In the genomic region with DNA sequence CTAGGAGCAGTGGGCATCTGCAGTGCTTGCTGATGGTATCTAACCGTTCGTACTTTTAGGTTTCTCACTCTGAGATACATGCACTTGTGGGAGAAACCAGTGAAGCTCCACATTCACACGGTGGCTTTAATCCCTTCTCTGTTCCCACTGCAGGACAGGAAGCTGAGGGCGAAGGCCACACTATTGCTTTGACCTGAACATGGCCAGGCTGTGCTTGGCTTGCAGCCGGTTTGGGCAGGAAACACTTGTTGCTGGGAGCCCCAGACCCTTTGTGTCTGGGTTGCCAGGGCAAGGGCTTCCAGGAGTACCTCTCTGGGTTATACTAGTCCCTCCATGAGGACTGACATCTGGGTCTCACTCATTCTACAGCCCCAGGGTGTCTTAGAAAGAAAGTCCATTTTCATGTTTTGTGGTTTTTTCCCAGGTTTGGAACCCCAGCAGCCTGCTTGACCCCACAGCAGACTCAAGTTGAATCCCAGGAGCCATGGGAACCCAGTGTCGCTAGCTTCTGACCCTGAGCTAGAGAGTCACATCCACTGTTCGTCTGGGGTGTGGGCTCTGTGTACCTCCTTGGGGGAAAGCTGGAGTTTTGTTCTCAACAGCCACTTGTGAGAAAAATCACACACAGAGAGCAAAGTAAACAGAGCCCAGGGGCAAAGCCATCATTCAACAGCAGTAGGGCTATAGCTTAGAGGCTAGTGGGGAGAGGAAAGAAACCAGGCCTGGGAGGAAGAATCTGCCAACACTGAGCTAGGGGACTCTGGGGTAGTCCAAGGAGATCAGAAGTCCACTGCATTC, we compare ENCODE assay signal across 10 mouse cellular contexts. TPM values are rescaled to one million over a fixed set of nuclear protein-coding genes. Genes with fewer than 3 reads are reported as not detected.
DNase-seq lines count a peak whose midpoint lies in the region; ATAC-seq and TF ChIP-seq lines count a peak whose summit lies in the region.
"Had no signal": no experiment of that assay in that cellular context is flagged by ENCODE, and none has a peak within 500 bp of the region (broad histone marks: within the 10 kb centered on the region; RNA-seq: fewer than 3 reads in every experiment).

No protein-coding gene starts in this region.

- no peaks in the 10 kb centered on the region for H3K27me3 ChIP-seq in kidney, adult 2 months (replicated peaks; ENCODE audit: control insufficient read depth, insufficient read depth, low read length)
- no peaks in the 10 kb centered on the region for H3K27me3 ChIP-seq in intestine, embryonic 16.5 days (replicated peaks; ENCODE audit: control insufficient read depth, insufficient read depth, low read length)
- H3K27me3 ChIP-seq in lung, embryonic 16.5 days (ENCODE audit: control insufficient read depth, insufficient read depth, low read depth, low read length) = no peaks in the 10 kb centered on the region

- TF ChIP-seq POLR2A in kidney, adult 2 months (IDR thresholded peaks at IDR 0.05; ENCODE audit: low read depth, low read length) = no peak

- no peaks in the 10 kb centered on the region for H3K36me3 ChIP-seq in kidney, adult 2 months (ENCODE audit: control insufficient read depth, insufficient read depth, low read length)
- H3K36me3 ChIP-seq in intestine, embryonic 16.5 days (ENCODE audit: control insufficient read depth, insufficient read depth, low read length) = no peaks in the 10 kb centered on the region
- no peaks in the 10 kb centered on the region for H3K36me3 ChIP-seq in lung, embryonic 16.5 days (ENCODE audit: control insufficient read depth, insufficient read depth, low read length)

- H3K9me3 ChIP-seq in intestine, embryonic 16.5 days (ENCODE audit: control insufficient read depth, low read length) = 0 out of 2 replicates have a peak, but pooled peaks cover 4% of the 10 kb centered on the region
- no peaks in the 10 kb centered on the region for H3K9me3 ChIP-seq in lung, embryonic 16.5 days (ENCODE audit: control insufficient read depth, low read length)

- ATAC-seq in intestine, embryonic 16.5 days = peak; percentile 45
- ATAC-seq in lung, embryonic 16.5 days (ENCODE audit: low read depth) = peak; percentile 68
- ATAC-seq: forebrain, postnatal 0 days had no signal

- H3K4me2 ChIP-seq in intestine, embryonic 16.5 days (ENCODE audit: low read depth, low read length) = no peak overlapping the region
- H3K4me2 ChIP-seq in lung, embryonic 16.5 days (ENCODE audit: low read depth, low read length) = no peak overlapping the region; the same call in 1 of the 2 replicates

- 50% methylated on average over 7 of the region's 7 CpGs for WGBS in kidney, adult 2 months
- WGBS in intestine, embryonic 16.5 days = 44% methylated on average over 7 of the region's 7 CpGs
- 29% methylated on average over 7 of the region's 7 CpGs for WGBS in lung, embryonic 16.5 days

- DNase-seq in kidney, adult 2 months = peak; percentile 67
- no peak for DNase-seq in kidney, adult 11 months
- DNase-seq in heart, adult 9 months (ENCODE audit: low spot score in 2 of 2) = peak; percentile 25 to 59
- no peak for DNase-seq in urinary bladder, postnatal 10 days (ENCODE audit: low spot score)
- no peak for DNase-seq in frontal cortex, postnatal 25 days (ENCODE audit: low spot score in 2 of 2)
- DNase-seq in layer of hippocampus, postnatal 25 days (ENCODE audit: extremely low spot score in 1 of 2, low spot score in 1 of 2) = no peak
- DNase-seq: forebrain, postnatal 0 days had no signal

- H3K4me1 ChIP-seq in kidney, adult 2 months (ENCODE audit: control insufficient read depth, insufficient read depth, low read length) = no peaks in the 10 kb centered on the region; the same call in 1 of the 2 replicates
- peaks cover 24% of the 10 kb centered on the region for H3K4me1 ChIP-seq in intestine, embryonic 16.5 days (ENCODE audit: control insufficient read depth, insufficient read depth, low read length)
- H3K4me1 ChIP-seq in lung, embryonic 16.5 days (replicated peaks; ENCODE audit: control insufficient read depth, insufficient read depth, low read length) = peaks cover 38% of the 10 kb centered on the region

- H3K9ac ChIP-seq in intestine, embryonic 16.5 days (ENCODE audit: low read depth, low read length) = no peak overlapping the region
- 0 out of 2 replicates have a peak overlapping the region, but pooled peaks have one; percentile 21 for H3K9ac ChIP-seq in lung, embryonic 16.5 days (ENCODE audit: low read length)
- H3K9ac ChIP-seq: forebrain, postnatal 0 days; liver, embryonic 14.5 days had no signal

- no peak overlapping the region for H3K4me3 ChIP-seq in kidney, adult 2 months (ENCODE audit: insufficient read depth, low read depth, low read length)
- H3K4me3 ChIP-seq in intestine, embryonic 16.5 days (ENCODE audit: low read length) = no peak overlapping the region
- H3K4me3 ChIP-seq in lung, embryonic 16.5 days (ENCODE audit: low read length) = no peak overlapping the region

- TF ChIP-seq CTCF in kidney, adult 2 months (conservative IDR thresholded peaks at IDR 0.05; ENCODE audit: insufficient read depth, insufficient read length, low read depth, low read length) = no peak

- no peak overlapping the region for H3K27ac ChIP-seq in kidney, adult 2 months (ENCODE audit: insufficient read depth, low read depth, low read length)
- peak overlapping the region; percentile 82 for H3K27ac ChIP-seq in intestine, embryonic 16.5 days (ENCODE audit: low read length)
- H3K27ac ChIP-seq in lung, embryonic 16.5 days (ENCODE audit: low read length) = peak overlapping the region; percentile 91
- H3K27ac ChIP-seq: liver, embryonic 14.5 days had no signal

RNA-seq across cellular contexts. Expression of a gene that starts 15.8 kb away (rescaled TPM):
- 24.3 and 28.7 TPM in 2 replicates for polyA plus RNA-seq in kidney, adult 2 months (2012; rRNA removed)
- 28.1 and 28.8 TPM in 2 replicates for polyA plus RNA-seq in intestine, embryonic 16.5 days (2015; fragmentation: Nextera tagmentation; extraction: Ambion mirVana)
- 21.7 and 23.2 TPM in 2 replicates for polyA plus RNA-seq in lung, embryonic 16.5 days (2015; fragmentation: Nextera tagmentation; extraction: Ambion mirVana)
- 1 to 10 TPM; 4.9 to 6.6 TPM for total RNA-seq in layer of hippocampus, postnatal 25 days (2021)

RNA-seq across cellular contexts. Expression of a gene that starts 53.7 kb away (rescaled TPM):
- polyA plus RNA-seq in kidney, adult 2 months (2012; rRNA removed) = 4.8 and 6.3 TPM in 2 replicates
- 15.7 and 16.5 TPM in 2 replicates for polyA plus RNA-seq in intestine, embryonic 16.5 days (2015; fragmentation: Nextera tagmentation; extraction: Ambion mirVana)
- 2.2 and 2.6 TPM in 2 replicates for polyA plus RNA-seq in lung, embryonic 16.5 days (2015; fragmentation: Nextera tagmentation; extraction: Ambion mirVana)
- under 1 TPM; 0.54 to 0.69 TPM for total RNA-seq in layer of hippocampus, postnatal 25 days (2021)

Comparison
In these comparisons a context has a peak if more than half of its experiments do, and no peak if none do; other contexts are left out.
1. DNase-seq: peak in kidney, adult 2 months (single experiment) and heart, adult 9 months (2 of 2); none in kidney, adult 11 months (single experiment), urinary bladder, postnatal 10 days (single experiment), frontal cortex, postnatal 25 days (0 of 2) and layer of hippocampus, postnatal 25 days (0 of 2).